8 mouse cellular contexts compared by ENCODE assay signal in genomic region chr10:81574081-81575056, GRCm38 (mm10). TPM values are rescaled to one million over a fixed set of nuclear protein-coding genes. Genes with fewer than 3 reads are reported as not detected.
DNase-seq lines count a peak whose midpoint lies in the region; ATAC-seq and TF ChIP-seq lines count a peak whose summit lies in the region.

Gene Tle2, plus strand, starts transcription at chr10:81574561.

- peak within 1 kb of the TSS; percentile 77 for H3K4me2 ChIP-seq in hindbrain, embryonic 12.5 days (replicated peaks)
- peak within 1 kb of the TSS; percentile 99 for H3K4me2 ChIP-seq in liver, embryonic 14.5 days (ENCODE audit: low read depth)

- WGBS in kidney, adult 2 months = 49% methylated on average over 10 of the region's 10 CpGs
- WGBS in hindbrain, embryonic 12.5 days = 20% methylated on average over 10 of the region's 10 CpGs
- WGBS in liver, embryonic 14.5 days (ENCODE audit: insufficient replicate concordance) = 23% methylated on average over 10 of the region's 10 CpGs

- H3K27ac ChIP-seq in kidney, adult 2 months (ENCODE audit: insufficient read depth, low read depth, low read length) = peak within 1 kb of the TSS; percentile 29; the same call in 1 of the 2 replicates
- H3K27ac ChIP-seq in hindbrain, embryonic 12.5 days = peak within 1 kb of the TSS; percentile 48; the same call in 1 of the 2 replicates
- H3K27ac ChIP-seq in liver, embryonic 14.5 days = no peak within 1 kb of the TSS

- TF ChIP-seq CTCF in kidney, adult 2 months (conservative IDR thresholded peaks at IDR 0.05; ENCODE audit: insufficient read depth, insufficient read length, low read depth, low read length) = 0 out of 2 replicates have a peak, but pooled peaks have one; percentile 9
- no peak for TF ChIP-seq CTCF in G1E (IDR thresholded peaks at IDR 0.05; ENCODE audit: low read depth, low read length)
- 0 out of 2 replicates have a peak, but pooled peaks have one; percentile 11 for TF ChIP-seq CTCF in liver, embryonic 14.5 days (IDR thresholded peaks at IDR 0.05; ENCODE audit: low read depth)

- 0 out of 2 replicates have a peak, but pooled peaks cover 3% of the 10 kb centered on the region for H3K4me1 ChIP-seq in kidney, adult 2 months (ENCODE audit: control insufficient read depth, insufficient read depth, low read length)
- peaks cover 67% of the 10 kb centered on the region for H3K4me1 ChIP-seq in G1E (ENCODE audit: insufficient read depth, low read depth, low read length)
- peaks cover 54% of the 10 kb centered on the region for H3K4me1 ChIP-seq in hindbrain, embryonic 12.5 days
- peaks cover 30 to 36% of the 10 kb centered on the region in 2 experiments for H3K4me1 ChIP-seq in liver, embryonic 14.5 days (replicated peaks; ENCODE audit: control insufficient read depth in 2 of 2, insufficient read depth in 2 of 2, low read length in 1 of 2)

- H3K27me3 ChIP-seq in kidney, adult 2 months (replicated peaks; ENCODE audit: control insufficient read depth, insufficient read depth, low read length) = no peaks in the 10 kb centered on the region
- H3K27me3 ChIP-seq in G1E (ENCODE audit: insufficient read depth, low read length) = peaks cover 78% of the 10 kb centered on the region
- H3K27me3 ChIP-seq in hindbrain, embryonic 12.5 days = peaks cover 74% of the 10 kb centered on the region
- peaks cover 11% of the 10 kb centered on the region for H3K27me3 ChIP-seq in liver, embryonic 14.5 days (ENCODE audit: control insufficient read depth, insufficient read depth, low read length)

- no peaks in the 10 kb centered on the region for H3K36me3 ChIP-seq in kidney, adult 2 months (ENCODE audit: control insufficient read depth, insufficient read depth, low read length)
- H3K36me3 ChIP-seq in G1E (replicated peaks) = no peaks in the 10 kb centered on the region
- H3K36me3 ChIP-seq in hindbrain, embryonic 12.5 days = no peaks in the 10 kb centered on the region
- H3K36me3 ChIP-seq in liver, embryonic 14.5 days (replicated peaks; ENCODE audit: control insufficient read depth, insufficient read depth, low read depth) = no peaks in the 10 kb centered on the region

- DNase-seq in kidney, adult 2 months = no peak
- no peak for DNase-seq in kidney, adult 8-10 months
- no peak for DNase-seq in G1E (ENCODE audit: low spot score)
- peak; percentile 63 to 68 for DNase-seq in cerebellum, postnatal 10 days
- DNase-seq in liver, embryonic 14.5 days (ENCODE audit: low read depth in 3 of 3, low spot score in 3 of 3) = no peak
- DNase-seq in right cerebral cortex, adult 2 months (ENCODE audit: low spot score in 2 of 2) = no peak

- H3K9ac ChIP-seq in hindbrain, embryonic 12.5 days = peak within 1 kb of the TSS; percentile 69
- 0 out of 2 replicates have a peak within 1 kb of the TSS, but pooled peaks have one; percentile 16 for H3K9ac ChIP-seq in liver, embryonic 14.5 days (replicated peaks)

- H3K4me3 ChIP-seq in kidney, adult 2 months (ENCODE audit: insufficient read depth, low read depth, low read length) = peak within 1 kb of the TSS; percentile 62
- H3K4me3 ChIP-seq in G1E (ENCODE audit: low read depth, low read length) = peak within 1 kb of the TSS; percentile 67; the same call in 1 of the 2 replicates
- H3K4me3 ChIP-seq in hindbrain, embryonic 12.5 days = peak within 1 kb of the TSS; percentile 51
- peak within 1 kb of the TSS; percentile 50 to 54 for H3K4me3 ChIP-seq in liver, embryonic 14.5 days (ENCODE audit: insufficient read depth in 1 of 2, low read depth in 2 of 2, low read length in 2 of 2)

- TF ChIP-seq POLR2A in kidney, adult 2 months (IDR thresholded peaks at IDR 0.05; ENCODE audit: low read depth, low read length) = no peak

- no peak for ATAC-seq in G1E (ENCODE audit: extremely low read depth, insufficient number of reproducible peaks, low FRiP score, poor library complexity, severe bottlenecking)
- no peak for ATAC-seq in hindbrain, embryonic 12.5 days (ENCODE audit: low FRiP score)
- no peak for ATAC-seq in liver, embryonic 14.5 days (ENCODE audit: insufficient read depth)
- ATAC-seq in monocyte, adult 5-6 weeks (replicated peaks; ENCODE audit: insufficient number of reproducible peaks, low FRiP score, low TSS enrichment, poor library complexity, severe bottlenecking) = no peak

- TF ChIP-seq EP300 in liver, embryonic 14.5 days (IDR thresholded peaks at IDR 0.05; ENCODE audit: low read depth) = no peak

- H3K9me3 ChIP-seq in G1E (replicated peaks) = no peaks in the 10 kb centered on the region
- no peaks in the 10 kb centered on the region for H3K9me3 ChIP-seq in hindbrain, embryonic 12.5 days (replicated peaks)
- H3K9me3 ChIP-seq in liver, embryonic 14.5 days (ENCODE audit: control insufficient read depth, low read length) = no peaks in the 10 kb centered on the region

RNA-seq across cellular contexts. Expression of gene Tle2, which starts in this region (rescaled TPM):
- polyA plus RNA-seq in kidney, adult 2 months (2012; rRNA removed) = 63.7 and 93.5 TPM in 2 replicates
- total RNA-seq in G1E (2014; fragmentation: Nextera tagmentation) (0.45 and 1.8 TPM in 2 replicates), G1E (2017) (1.5 and 2.5 TPM in 2 replicates)
- polyA plus RNA-seq in G1E (2012) = 3.3 and 3.6 TPM in 2 replicates
- polyA plus RNA-seq in hindbrain, embryonic 12.5 days (2016; fragmentation: Nextera tagmentation; extraction: Ambion mirVana) = 30.6 and 32.1 TPM in 2 replicates
- 5.2 and 6.5 TPM in 2 replicates for polyA plus RNA-seq in liver, embryonic 14.5 days (2012; rRNA removed)
- polyA plus RNA-seq in liver, embryonic 14.5 days (2014; fragmentation: Nextera tagmentation; extraction: Ambion mirVana) = 0.82 and 0.90 TPM in 2 replicates
- 2.0 to 3.2 TPM (median 2.7 TPM) in 3 replicates for total RNA-seq in monocyte, adult 5-6 weeks (2017)

Comparison
In these comparisons a context has a peak if more than half of its experiments do, and no peak if none do; other contexts are left out.
1. DNase-seq: peak in cerebellum, postnatal 10 days (2 of 2); none in kidney, adult 2 months (single experiment), kidney, adult 8-10 months (0 of 2), G1E (single experiment), liver, embryonic 14.5 days (0 of 3) and right cerebral cortex, adult 2 months (0 of 2).
2. Peak in every context shown above with its lines, with median percentiles within 50 percentile points of each other: H3K4me3 ChIP-seq.